Mouse (Mus musculus) mature B cell (primary cell): ENCODE measurements around the gene D630039A03Rik.

Source experiments
- in situ Hi-C: fragments of 300-500 bp; cut with MboI; formaldehyde crosslinking; loops from 2 replicates; pipeline ENCODE4 v1.14.3; 2019

Gene D630039A03Rik

GRCm38 (mm10) chr4:57888246-57888645 lies 27.9 kb downstream of the D630039A03Rik start:
- in situ Hi-C loops: no loop called here

GRCm38 (mm10) chr4:57886888-57887230 lies 29.2 kb downstream of the D630039A03Rik start:
- in situ Hi-C loops: no loop called here

GRCm38 (mm10) chr4:57886066-57886887 lies 29.8 kb downstream of the D630039A03Rik start:
- in situ Hi-C loops: no loop called here

DNA sequence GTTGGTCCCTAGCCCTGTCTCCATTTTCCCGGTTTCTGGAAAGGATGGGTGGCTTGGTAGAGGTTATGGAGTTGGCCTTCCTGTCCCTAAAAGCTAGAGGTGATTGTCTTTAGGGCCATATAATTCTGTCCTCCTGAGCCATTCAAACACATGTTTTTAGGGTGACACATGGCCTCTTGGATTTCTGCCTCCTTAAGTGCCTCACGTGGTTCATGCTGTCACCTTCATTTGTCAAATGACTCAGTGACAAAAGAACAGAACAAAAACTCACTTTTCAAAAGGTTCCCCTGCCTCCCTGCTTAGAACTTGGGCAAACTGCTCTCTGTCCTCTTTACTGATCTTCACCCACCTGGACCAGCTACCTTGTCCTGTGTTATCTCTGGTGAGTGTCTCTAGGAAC lies 30.9 kb downstream of the D630039A03Rik start:
- in situ Hi-C loops: no loop called here

GRCm38 (mm10) chr4:57884511-57884910 lies 31.6 kb downstream of the D630039A03Rik start:
- in situ Hi-C loops: loop anchor here (5.0 kb wide), 1 partner anchor 212 kb away; no protein-coding TSS in a partner anchor

DNA sequence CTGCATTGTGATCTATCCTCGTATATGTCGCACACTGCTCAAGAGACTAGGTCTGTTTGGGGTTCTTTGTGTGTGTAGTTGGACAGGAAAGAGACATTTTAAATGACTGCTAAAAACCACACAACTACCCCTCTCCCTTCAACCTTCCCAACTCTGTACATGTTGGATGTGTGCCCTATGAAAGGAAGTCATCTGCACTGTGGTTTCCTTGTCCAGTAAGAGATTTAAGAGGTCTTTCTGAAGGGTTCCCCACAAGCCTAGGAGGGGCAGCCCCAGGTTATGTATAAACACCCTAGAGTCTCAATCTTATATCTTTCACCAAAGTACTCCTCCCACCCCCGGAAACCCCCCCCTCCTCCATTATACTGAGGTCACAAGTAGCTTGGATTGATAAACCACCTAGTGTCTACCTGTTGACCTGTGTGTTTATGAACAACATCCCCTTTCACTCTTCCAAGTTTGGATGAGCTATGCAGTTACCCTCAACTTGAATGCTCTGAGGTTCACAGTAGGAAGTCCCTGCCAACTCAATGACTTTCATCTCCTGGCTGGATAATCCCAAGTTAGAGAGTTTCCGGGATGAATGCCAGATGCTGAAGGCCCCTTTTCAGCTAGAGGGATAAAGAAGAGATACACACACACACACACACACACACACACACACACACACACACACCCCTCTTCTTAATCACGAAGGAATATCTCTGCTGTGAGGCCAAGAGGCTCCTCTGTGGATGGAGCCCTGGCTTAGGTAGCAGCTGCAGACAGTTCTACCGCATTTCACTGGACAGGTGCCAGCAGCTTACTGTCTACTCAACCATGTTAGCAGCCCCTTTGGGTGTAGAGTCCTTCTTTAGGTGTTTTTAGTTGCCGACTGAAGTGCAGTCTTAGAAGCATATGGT lies 32.3 kb downstream of the D630039A03Rik start:
- in situ Hi-C loops: loop anchor here (5.0 kb wide), 1 partner anchor 211 kb away; no protein-coding TSS in a partner anchor

DNA sequence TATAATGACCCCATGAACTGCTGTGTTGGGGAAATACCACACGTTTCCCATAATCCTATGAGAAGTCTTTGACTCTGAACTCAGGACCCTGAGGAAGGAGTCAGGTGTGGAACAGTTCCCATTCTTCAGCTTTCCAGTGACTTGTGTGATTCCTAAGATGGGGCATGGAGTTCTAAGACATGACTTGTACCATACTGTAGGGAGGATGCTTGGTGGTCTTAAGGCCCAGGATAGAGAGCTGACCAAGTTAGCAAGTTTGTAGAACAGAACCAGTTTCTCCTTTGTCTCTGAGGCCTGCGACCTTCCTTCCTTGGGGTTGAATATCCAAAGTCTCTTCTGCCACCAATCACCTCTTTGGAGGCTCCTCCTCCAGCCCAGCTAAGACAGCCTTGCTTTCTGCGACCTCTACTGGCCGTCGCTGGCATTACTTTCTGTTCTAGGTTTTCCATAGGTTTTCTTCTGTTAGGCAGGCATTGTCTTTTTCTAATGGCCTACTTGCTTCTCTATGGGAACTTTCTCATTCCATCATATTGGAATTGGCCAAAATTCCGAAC lies 36.2 kb downstream of the D630039A03Rik start:
- in situ Hi-C loops: loop anchor here (5.0 kb wide), 1 partner anchor 208 kb away; no protein-coding TSS in a partner anchor

- in situ Hi-C loops: no loop called here
Measured at GRCm38 (mm10) chr4:57879137-57879536, 37.0 kb downstream of the D630039A03Rik start.

GRCm38 (mm10) chr4:57867454-57867853 lies 48.6 kb downstream of the D630039A03Rik start:
- in situ Hi-C loops: no loop called here

DNA sequence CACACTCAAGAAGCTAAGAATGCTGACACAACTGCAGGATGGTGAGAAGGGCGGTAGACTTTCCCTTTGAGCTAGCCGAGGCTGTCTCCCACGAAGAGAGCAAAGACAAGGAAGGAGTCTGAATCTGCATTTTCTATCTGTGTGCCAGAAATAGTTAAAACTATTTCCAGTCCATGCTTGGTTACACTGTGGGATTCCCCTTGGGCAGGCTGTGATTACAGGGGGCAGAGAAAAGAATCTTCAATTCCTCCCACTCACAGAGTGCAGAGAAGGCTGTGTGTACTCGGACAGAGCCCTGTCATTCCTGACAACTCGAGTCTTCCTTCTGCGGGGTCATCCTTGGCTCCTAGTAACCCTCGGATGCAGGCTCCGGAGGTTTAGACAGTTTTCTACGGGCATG lies 49.1 kb downstream of the D630039A03Rik start:
- in situ Hi-C loops: no loop called here

DNA sequence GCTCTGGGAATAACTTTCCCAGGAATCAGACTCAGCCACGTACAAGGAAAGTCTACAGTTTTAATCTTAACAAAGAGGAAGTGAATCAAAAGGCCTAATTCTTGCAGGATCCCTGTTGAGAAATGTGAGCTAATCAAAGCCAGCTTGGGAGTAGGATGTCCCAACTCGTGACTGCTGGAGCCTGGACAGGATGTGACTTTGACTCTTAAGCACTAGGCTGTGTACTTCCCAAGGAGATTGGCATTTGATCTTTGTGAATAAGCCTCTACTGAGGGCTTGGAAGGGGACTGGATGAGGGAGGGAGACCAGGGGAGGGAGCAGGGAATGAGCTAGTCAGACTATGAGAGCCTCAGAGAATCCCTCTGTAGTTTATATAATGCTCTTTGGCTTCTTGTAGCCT lies 50.0 kb downstream of the D630039A03Rik start:
- in situ Hi-C loops: no loop called here

DNA sequence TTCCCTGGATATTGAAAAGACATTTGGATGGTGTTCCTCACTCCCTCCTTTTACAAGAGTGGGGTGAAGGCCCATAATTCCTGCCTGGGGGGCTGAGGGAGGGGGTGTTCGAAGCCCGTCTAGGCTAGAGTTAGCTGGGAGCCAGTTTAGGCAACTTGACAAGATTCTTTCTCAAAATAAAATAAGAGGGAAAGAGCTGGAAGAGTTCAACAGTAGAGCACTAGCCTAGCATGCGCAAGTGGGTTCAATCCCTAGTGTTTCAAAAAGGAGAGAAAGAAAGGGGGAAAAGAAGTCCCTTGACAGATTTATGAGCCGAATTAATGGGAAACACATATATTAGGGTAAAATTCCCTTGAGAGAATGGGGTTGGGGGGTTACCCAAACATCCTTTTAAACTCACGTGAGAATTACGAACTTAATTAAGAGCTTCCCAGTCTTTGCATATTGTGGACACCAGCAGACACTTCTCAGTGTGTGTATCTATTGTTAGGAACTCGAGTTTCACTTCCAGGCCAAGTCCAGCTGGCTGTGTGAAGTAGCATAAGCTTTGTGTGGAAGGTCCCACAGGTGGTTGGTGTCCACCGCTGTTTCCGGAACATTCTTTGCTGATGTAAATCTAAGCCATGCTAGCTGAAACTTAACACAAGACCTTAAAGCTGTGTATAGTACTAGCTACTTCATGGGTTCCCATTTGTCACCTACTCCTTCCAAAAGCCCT lies 53.7 kb downstream of the D630039A03Rik start:
- in situ Hi-C loops: no loop called here

- in situ Hi-C loops: no loop called here
Measured at GRCm38 (mm10) chr4:57861856-57862255, 54.2 kb downstream of the D630039A03Rik start.

- in situ Hi-C loops: no loop called here
Measured at GRCm38 (mm10) chr4:57861166-57861565, 54.9 kb downstream of the D630039A03Rik start.

- in situ Hi-C loops: no loop called here
Measured at GRCm38 (mm10) chr4:57860204-57860611, 55.9 kb downstream of the D630039A03Rik start.
